Mouse (Mus musculus) erythroblast, embryonic 14.5 days (primary cell): ENCODE data around the gene Szt2.

Experiments
- GATA1 ChIP-seq: IDR thresholded peaks from 2 replicates; pipeline ENCODE4 v1.6.1; 2012; ENCODE audit warnings: low read length, inconsistent platforms, mixed read lengths
- TAL1 ChIP-seq: IDR thresholded peaks from 3 replicates; pipeline ENCODE4 v1.6.1; 2012; ENCODE audit warnings: low read length, inconsistent platforms, mixed read lengths

GRCm38 (mm10) chr4:118371822-118372221 lies 37.3 kb downstream of the Szt2 start:
- TF ChIP-seq GATA1, result no peak
- no peak for TF ChIP-seq TAL1
